Comparison of ENCODE assay signal across 20 mouse cellular contexts in genomic region chr5:106853284-106853683, GRCm38 (mm10).
DNase-seq lines count a peak whose midpoint lies in the region; TF ChIP-seq lines count a peak whose summit lies in the region.
"Had no signal": no experiment of that assay in that cellular context is flagged by ENCODE, and none has a peak within 500 bp of the region (broad histone marks: within the 10 kb centered on the region; RNA-seq: fewer than 3 reads in every experiment).

No protein-coding gene starts in this region.

- no peaks in the 10 kb centered on the region for H3K36me3 ChIP-seq in C2C12 (ENCODE audit: control insufficient read depth, insufficient read depth)
- no peaks in the 10 kb centered on the region for H3K36me3 ChIP-seq in hindbrain, embryonic 10.5 days
- H3K36me3 ChIP-seq: forebrain, embryonic 12.5 days; heart, embryonic 13.5 days; limb, embryonic 13.5 days had no signal

- no peak for TF ChIP-seq CTCF in C2C12 (IDR thresholded peaks at IDR 0.05; ENCODE audit: control insufficient read depth, insufficient read depth, insufficient read length)

- peak; percentile 20 for DNase-seq in 3134 (ENCODE audit: extremely low read depth, insufficient read length, low spot score)
- DNase-seq in NIH3T3 (ENCODE audit: low read depth) = peak; percentile 10
- DNase-seq in c-Kit-positive CD71-positive TER-119-positive erythroid progenitor cells, embryonic 14.5 days (ENCODE audit: low spot score) = peak; percentile 44
- DNase-seq in hindbrain, embryonic 10.5 days (ENCODE audit: low spot score) = no peak
- DNase-seq in frontal cortex, adult 2 months (ENCODE audit: extremely low spot score in 1 of 2, low spot score in 1 of 2) = no peak
- no peak for DNase-seq in urinary bladder, postnatal 36 days (ENCODE audit: low spot score in 2 of 2)
- DNase-seq: adrenal gland, adult 8-10 months; cerebellum, adult 9-11 months; heart, postnatal 36 days; kidney, adult 11 months; kidney, postnatal 25 days; lung, adult 18-20 months; lung, postnatal 4 days; retina, postnatal 1 day; thymus, adult 18-20 months had no signal

- no peak overlapping the region for H3K27ac ChIP-seq in hindbrain, embryonic 10.5 days
- H3K27ac ChIP-seq: forebrain, embryonic 12.5 days; heart, embryonic 13.5 days; limb, embryonic 13.5 days; midbrain, embryonic 13.5 days had no signal

- H3K9me3 ChIP-seq in hindbrain, embryonic 10.5 days = no peaks in the 10 kb centered on the region
- H3K9me3 ChIP-seq: forebrain, embryonic 12.5 days; heart, embryonic 13.5 days; limb, embryonic 13.5 days; midbrain, embryonic 13.5 days had no signal

- no peak overlapping the region for H3K4me3 ChIP-seq in C2C12 (ENCODE audit: insufficient read depth, poor library complexity, severe bottlenecking)
- H3K4me3 ChIP-seq in hindbrain, embryonic 10.5 days = no peak overlapping the region
- H3K4me3 ChIP-seq: forebrain, embryonic 12.5 days; heart, embryonic 13.5 days; limb, embryonic 13.5 days; midbrain, embryonic 13.5 days had no signal

- no peak overlapping the region for H3ac ChIP-seq in C2C12 (ENCODE audit: control insufficient read depth, insufficient read length, low read depth)

- H3K79me3 ChIP-seq in C2C12 (ENCODE audit: low read depth) = no peaks in the 10 kb centered on the region

- no peaks in the 10 kb centered on the region for H3K4me1 ChIP-seq in hindbrain, embryonic 10.5 days (replicated peaks)
- H3K4me1 ChIP-seq: forebrain, embryonic 12.5 days; heart, embryonic 13.5 days; limb, embryonic 13.5 days; midbrain, embryonic 13.5 days had no signal

- WGBS in hindbrain, embryonic 10.5 days = 92% methylated on average over 3 of the region's 3 CpGs

- H3K27me3 ChIP-seq in C2C12 (ENCODE audit: control insufficient read depth, insufficient read depth, insufficient read length) = no peaks in the 10 kb centered on the region
- H3K27me3 ChIP-seq in hindbrain, embryonic 10.5 days (ENCODE audit: insufficient read depth, poor library complexity, severe bottlenecking) = no peaks in the 10 kb centered on the region
- H3K27me3 ChIP-seq: forebrain, embryonic 12.5 days; heart, embryonic 13.5 days; limb, embryonic 13.5 days; midbrain, embryonic 13.5 days had no signal

- H3K79me2 ChIP-seq in C2C12 (ENCODE audit: control insufficient read depth, insufficient read depth) = no peaks in the 10 kb centered on the region

TF ChIP-seq in C2C12, 6 proteins besides CTCF, POLR2A, EP300 and RAD21:
- TF ChIP-seq MYOG (IDR thresholded peaks at IDR 0.05; ENCODE audit: control insufficient read depth, extremely low read depth, insufficient read length) = no peak
- TF ChIP-seq FOSL1 (IDR thresholded peaks at IDR 0.05; ENCODE audit: insufficient read depth, low read length, poor library complexity, severe bottlenecking) = peak; percentile 88

Comparison
In these comparisons a context has a peak if more than half of its experiments do, and no peak if none do; other contexts are left out.
1. DNase-seq: peak in 3134 (single experiment), NIH3T3 (single experiment) and c-Kit-positive CD71-positive TER-119-positive erythroid progenitor cells, embryonic 14.5 days (single experiment); none in hindbrain, embryonic 10.5 days (single experiment), frontal cortex, adult 2 months (0 of 2) and urinary bladder, postnatal 36 days (0 of 2).